Mouse (Mus musculus): ENCODE measurements around the gene Olfr1107. TPM values are rescaled to one million over a fixed set of nuclear protein-coding genes. Genes with fewer than 3 reads are reported as not detected.

Gene Olfr1107
- not detected for total RNA-seq (2021)

- DNase-seq: no peak
- intact Hi-C loops (cut with DNase I): no loop called here
Measured at GRCm38 (mm10) chr2:87075717-87076116, at the start of gene Olfr1107. Olfr1107 (minus strand) TSS chr2:87075817.

GRCm38 (mm10) chr2:87114467-87114866 lies 38.9 kb upstream of the Olfr1107 start, which contains the start of gene Olfr259:
Olfr259 (minus strand) TSS chr2:87114567.
- no peak for DNase-seq
- intact Hi-C loops (cut with DNase I): no loop called here

GRCm38 (mm10) chr2:87095908-87096307 lies 20.3 kb upstream of the Olfr1107 start, which contains the start of gene Olfr1109:
Olfr1109 (minus strand) TSS chr2:87096008.
- DNase-seq: no peak
- intact Hi-C loops (cut with DNase I): no loop called here

- DNase-seq: no peak
- intact Hi-C loops (cut with DNase I): no loop called here
Measured at GRCm38 (mm10) chr2:87052173-87052572, 23.4 kb downstream of the Olfr1107 start, which contains the start of gene Olfr1106. Olfr1106 (minus strand) TSS chr2:87052273.

GRCm38 (mm10) chr2:87036431-87036830 lies 39.2 kb downstream of the Olfr1107 start, which contains the start of gene Olfr1105:
Olfr1105 (minus strand) TSS chr2:87036531.
- DNase-seq: no peak
- intact Hi-C loops (cut with DNase I): no loop called here

- no peak for DNase-seq
- intact Hi-C loops (cut with DNase I): no loop called here
Measured at GRCm38 (mm10) chr2:87026980-87027379, 48.6 kb downstream of the Olfr1107 start, which contains the start of gene Olfr1104. Olfr1104 (minus strand) TSS chr2:87027080.

Other genes starting within 250 kb of the Olfr1107 start
- not detected for gene Olfr1095, start 224.1 kb downstream of the Olfr1107 start, total RNA-seq (2021)
- gene Gm13723, start 201.0 kb downstream of the Olfr1107 start, total RNA-seq (2021): not detected
- gene Olfr1097, start 183.6 kb downstream of the Olfr1107 start, total RNA-seq (2021): not detected
- not detected for gene Olfr1098, start 151.3 kb downstream of the Olfr1107 start, total RNA-seq (2021)
- gene Olfr1099, start 115.1 kb downstream of the Olfr1107 start, total RNA-seq (2021): not detected
- gene Olfr1100, start 95.9 kb downstream of the Olfr1107 start, total RNA-seq (2021): not detected
- gene Olfr1101, start 84.6 kb downstream of the Olfr1107 start, total RNA-seq (2021): not detected
- gene Olfr1102, start 77.4 kb downstream of the Olfr1107 start, total RNA-seq (2021): not detected
- not detected for gene Olfr1104, start 48.7 kb downstream of the Olfr1107 start, total RNA-seq (2021)
- not detected for gene Olfr1105, start 39.3 kb downstream of the Olfr1107 start, total RNA-seq (2021)
- gene Olfr1106, start 23.5 kb downstream of the Olfr1107 start, total RNA-seq (2021): not detected
- gene Olfr1109, start 20.2 kb upstream of the Olfr1107 start, total RNA-seq (2021): not detected
- not detected for gene Olfr259, start 38.8 kb upstream of the Olfr1107 start, total RNA-seq (2021)
- not detected for gene Olfr1110, start 64.5 kb upstream of the Olfr1107 start, total RNA-seq (2021)
- gene Olfr1111, start 76.8 kb upstream of the Olfr1107 start, total RNA-seq (2021): not detected
- gene Olfr1112, start 112.0 kb upstream of the Olfr1107 start, total RNA-seq (2021): not detected
- not detected for gene Olfr1113, start 133.2 kb upstream of the Olfr1107 start, total RNA-seq (2021)
- not detected for gene Olfr1115, start 172.2 kb upstream of the Olfr1107 start, total RNA-seq (2021)
- not detected for gene Olfr1116, start 191.7 kb upstream of the Olfr1107 start, total RNA-seq (2021)
- gene Olfr1118, start 231.8 kb upstream of the Olfr1107 start, total RNA-seq (2021): not detected

Measured in heart, postnatal 10 days (tissue).